Mouse (Mus musculus): ENCODE results near the gene Gm20388.

GRCm38 (mm10) chr8:120647532-120647931, 736.9 kb downstream of the Gm20388 start, which contains the start of gene 1190005I06Rik:
- TF ChIP-seq CTCF (IDR thresholded peaks at IDR 0.05; ENCODE audit: low read depth) (no peak), EP300 (IDR thresholded peaks at IDR 0.05; ENCODE audit: low read depth) (no peak)
